Mouse (Mus musculus): ENCODE data around the gene Nod1. TPM values are rescaled to one million over a fixed set of nuclear protein-coding genes. Genes with fewer than 3 reads are reported as not detected.

Gene Nod1
- total RNA-seq, 2 experiments from 2014 or later, result 9.0 to 9.4 TPM

- no peak for DNase-seq (ENCODE audit: low spot score in 2 of 2)
These were observed 29.1 kb downstream of the Nod1 start for GRCm38 (mm10) chr6:54943292-54943691.

- no peak for DNase-seq (ENCODE audit: low spot score in 2 of 2)
These were observed 31.3 kb downstream of the Nod1 start for GRCm38 (mm10) chr6:54941149-54941548.

GRCm38 (mm10) chr6:54940126-54940525 lies 32.3 kb downstream of the Nod1 start:
- no peak for DNase-seq (ENCODE audit: low spot score in 2 of 2)

GRCm38 (mm10) chr6:54939631-54940030 lies 32.8 kb downstream of the Nod1 start:
- DNase-seq (ENCODE audit: low spot score in 2 of 2), result peak in 1 of 2 experiments; percentile 42

- DNase-seq (ENCODE audit: low spot score in 2 of 2), result no peak
These were observed 35.9 kb downstream of the Nod1 start for GRCm38 (mm10) chr6:54936496-54936895.

- no peak for DNase-seq (ENCODE audit: low spot score in 2 of 2)
These were observed 37.5 kb downstream of the Nod1 start for GRCm38 (mm10) chr6:54934930-54935329.

- DNase-seq (ENCODE audit: low spot score in 2 of 2), result no peak
These were observed 38.1 kb downstream of the Nod1 start for GRCm38 (mm10) chr6:54934313-54934712.

GRCm38 (mm10) chr6:54933866-54934265 lies 38.5 kb downstream of the Nod1 start:
- DNase-seq (ENCODE audit: low spot score in 2 of 2), result no peak

- DNase-seq (ENCODE audit: low spot score in 2 of 2), result no peak
These were observed 39.2 kb downstream of the Nod1 start for GRCm38 (mm10) chr6:54933216-54933615.

GRCm38 (mm10) chr6:54932526-54932925 lies 39.9 kb downstream of the Nod1 start:
- no peak for DNase-seq (ENCODE audit: low spot score in 2 of 2)

- no peak for DNase-seq (ENCODE audit: low spot score in 2 of 2)
These were observed 40.8 kb downstream of the Nod1 start for GRCm38 (mm10) chr6:54931641-54932040.

GRCm38 (mm10) chr6:54927946-54928345 lies 44.5 kb downstream of the Nod1 start:
- no peak for DNase-seq (ENCODE audit: low spot score in 2 of 2)

GRCm38 (mm10) chr6:54926899-54927298 lies 45.5 kb downstream of the Nod1 start:
- no peak for DNase-seq (ENCODE audit: low spot score in 2 of 2)

- DNase-seq (ENCODE audit: low spot score in 2 of 2), result no peak
These were observed 46.5 kb downstream of the Nod1 start for GRCm38 (mm10) chr6:54925736-54926440.

- no peak for DNase-seq (ENCODE audit: low spot score in 2 of 2)
These were observed 47.9 kb downstream of the Nod1 start for GRCm38 (mm10) chr6:54924538-54924937.

- DNase-seq (ENCODE audit: low spot score in 2 of 2), result no peak
These were observed 53.9 kb downstream of the Nod1 start for GRCm38 (mm10) chr6:54918521-54918920.

GRCm38 (mm10) chr6:54917523-54917922 lies 54.9 kb downstream of the Nod1 start:
- peak; percentile 45 to 51 for DNase-seq (ENCODE audit: low spot score in 2 of 2)

- DNase-seq (ENCODE audit: low spot score in 2 of 2), result no peak
These were observed 55.5 kb downstream of the Nod1 start for GRCm38 (mm10) chr6:54916941-54917340.

- DNase-seq (ENCODE audit: low spot score in 2 of 2), result no peak
These were observed 56.2 kb downstream of the Nod1 start for GRCm38 (mm10) chr6:54916163-54916562.

GRCm38 (mm10) chr6:54914977-54915376 lies 57.4 kb downstream of the Nod1 start:
- DNase-seq (ENCODE audit: low spot score in 2 of 2), result no peak

GRCm38 (mm10) chr6:54906053-54907040 lies 66.1 kb downstream of the Nod1 start:
- no peak for DNase-seq (ENCODE audit: low spot score in 2 of 2)

- DNase-seq (ENCODE audit: low spot score in 2 of 2), result no peak
These were observed 69.9 kb downstream of the Nod1 start for GRCm38 (mm10) chr6:54902547-54902946.

All from adrenal gland, adult 18-20 months (tissue).